Mouse (Mus musculus) ES-E14 (cell line): Measurements from ENCODE around the gene Fmn2.

Source experiments
- CHD2 ChIP-seq: IDR thresholded peaks from 2 replicates; pipeline ENCODE4 v1.6.1; 2014; ENCODE audit warnings: mild to moderate bottlenecking, low read depth, low read length, inconsistent platforms
- HCFC1 ChIP-seq: IDR thresholded peaks from 2 replicates; pipeline ENCODE4 v1.6.1; 2012; ENCODE audit warnings: low read length, inconsistent platforms, borderline replicate concordance; ENCODE audit not compliant: insufficient read depth
- MAFK ChIP-seq: IDR thresholded peaks from 2 replicates; pipeline ENCODE4 v1.6.1; 2014; ENCODE audit warnings: mild to moderate bottlenecking, low read depth, low read length, inconsistent platforms; ENCODE audit not compliant: insufficient read depth
- ZC3H11A ChIP-seq: IDR thresholded peaks from 2 replicates; pipeline ENCODE4 v1.6.1; 2012; ENCODE audit warnings: low read depth, mild to moderate bottlenecking, inconsistent platforms, low read length, borderline replicate concordance
- ZNF384 ChIP-seq: IDR thresholded peaks from 2 replicates; pipeline ENCODE4 v1.6.1; 2012; ENCODE audit warnings: low read depth, low read length, inconsistent platforms

DNA sequence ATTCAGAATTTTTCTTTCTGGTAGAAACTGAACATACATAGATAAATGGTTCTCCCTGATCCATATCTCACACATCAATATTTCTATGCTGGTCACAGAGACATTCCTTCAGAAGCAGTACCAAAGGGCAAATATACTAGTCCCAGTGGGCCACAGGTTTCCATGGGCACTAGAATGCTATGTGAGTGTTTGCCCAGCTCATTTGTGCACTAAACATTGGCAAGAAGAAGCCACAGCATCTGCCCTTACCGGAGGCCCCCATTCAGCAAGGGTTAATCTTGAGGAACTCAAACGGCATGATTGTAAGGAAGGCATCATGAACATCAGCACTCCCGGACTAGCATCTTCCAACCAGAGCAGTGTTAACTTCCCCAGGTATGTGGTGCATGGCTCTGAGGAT lies 35.9 kb downstream of the Fmn2 start:
- TF ChIP-seq MAFK = no peak
- TF ChIP-seq ZNF384 = no peak
- TF ChIP-seq CHD2 = no peak
- no peak for TF ChIP-seq HCFC1
- TF ChIP-seq ZC3H11A = no peak
